Comparison of ENCODE assay signal across 1 mouse cellular context in the genomic region with DNA sequence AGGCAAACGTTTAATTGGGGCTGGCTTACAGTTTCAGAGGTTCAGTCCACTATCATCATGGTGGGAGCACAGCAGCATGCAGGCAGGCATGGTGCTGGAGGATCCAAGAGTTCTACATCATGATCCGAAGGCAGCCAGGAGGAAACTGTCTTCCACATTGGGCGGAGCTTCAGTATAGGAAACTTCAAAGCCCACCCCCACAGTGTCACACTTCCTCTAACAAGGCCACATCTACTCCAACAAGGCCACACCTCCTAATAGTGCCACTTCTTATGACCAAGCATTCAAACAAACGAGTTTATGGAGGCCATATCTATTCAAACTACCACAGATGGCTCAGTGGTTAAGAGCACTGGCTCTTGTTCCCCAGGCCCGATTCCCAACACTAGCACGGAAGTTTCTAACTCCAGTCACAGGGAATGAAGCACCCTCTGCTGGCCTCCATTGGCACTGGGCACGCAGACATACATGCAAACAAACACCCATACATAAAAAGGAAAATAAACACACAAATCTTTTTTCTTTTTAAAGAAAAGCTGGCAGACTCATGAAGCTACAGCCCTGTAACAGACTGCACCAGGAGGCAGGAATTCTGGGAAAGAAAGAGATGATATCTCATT.
TF ChIP-seq lines count a peak whose summit lies in the region.

No protein-coding gene starts in this region.

TF ChIP-seq in MEL, 35 proteins besides CTCF, POLR2A, EP300 and RAD21:
- no peak for TF ChIP-seq SMC3 (IDR thresholded peaks at IDR 0.05; ENCODE audit: low read depth, low read length)
- no peak for TF ChIP-seq HCFC1 (IDR thresholded peaks at IDR 0.05; ENCODE audit: low read depth, low read length)
- 0 out of 2 replicates have a peak, but pooled peaks have one; percentile 5 for TF ChIP-seq ELF1 (IDR thresholded peaks at IDR 0.05; ENCODE audit: low read depth, low read length)
- TF ChIP-seq NELFE (IDR thresholded peaks at IDR 0.05; ENCODE audit: low read depth, low read length): no peak
- TF ChIP-seq TBP (IDR thresholded peaks at IDR 0.05; ENCODE audit: low read depth, low read length): no peak
- TF ChIP-seq USF1 (IDR thresholded peaks at IDR 0.05; ENCODE audit: low read depth, low read length): no peak
- no peak for TF ChIP-seq MEF2A (IDR thresholded peaks at IDR 0.05; ENCODE audit: extremely low read depth, insufficient replicate concordance, low read depth, low read length, poor library complexity, severe bottlenecking)
